Mouse (Mus musculus): ENCODE measurements at regions not wholly inside any gene's neighbourhood (a gene's known extent, or its start where the extent isn't known, plus 50 kb on each side); places are given as distances from the start of the nearest gene placed in this dataset.

DNA sequence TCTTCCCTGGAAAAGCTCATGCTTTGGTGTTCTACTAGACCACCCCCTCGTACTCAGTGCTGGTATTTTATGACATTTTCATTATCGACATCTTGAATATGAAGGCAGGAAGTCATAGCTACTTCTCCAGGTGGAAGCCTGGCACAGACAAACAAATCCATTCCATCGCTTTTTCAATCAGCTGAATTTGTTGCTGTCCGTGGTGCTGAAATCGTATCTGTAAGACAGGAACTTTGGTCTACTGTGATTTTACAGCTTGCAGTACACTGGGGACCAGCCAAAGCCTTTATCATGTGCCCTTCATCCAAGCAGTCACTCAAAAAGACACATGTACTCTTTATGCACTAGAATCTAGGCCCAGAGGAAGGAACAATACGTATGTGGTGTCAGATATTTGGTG is 143.3 kb downstream of the Nmur2 start:
- Histone ChIP-seq H3K9ac (ENCODE audit: low read depth, low read length) (no peak overlapping the region), H3K4me1 (ENCODE audit: control insufficient read depth, insufficient read depth, low read length) (no peaks in the 10 kb centered on the region), H3K79me2 (replicated peaks; ENCODE audit: control insufficient read depth, insufficient read depth, low read length) (no peaks in the 10 kb centered on the region), H3K27ac (no peak overlapping the region), H3K4me3 (no peak overlapping the region), H3K36me3 (ENCODE audit: control insufficient read depth, insufficient read depth, low read length) (no peaks in the 10 kb centered on the region), H3K27me3 (ENCODE audit: control insufficient read depth, insufficient read depth, low read length) (no peaks in the 10 kb centered on the region)
- no peak for DNase-seq
- WGBS: 14% methylated on average over 6 of the region's 6 CpGs
- intact Hi-C loops (cut with DNase I): no loop called here
- no peak for TF ChIP-seq CTCF (IDR thresholded peaks at IDR 0.05)
- TF ChIP-seq EP300 (IDR thresholded peaks at IDR 0.05; ENCODE audit: insufficient read depth, low read depth, low read length): no peak
- TF ChIP-seq POLR2A (IDR thresholded peaks at IDR 0.05; ENCODE audit: insufficient read depth, low read depth, low read length): no peak

DNA sequence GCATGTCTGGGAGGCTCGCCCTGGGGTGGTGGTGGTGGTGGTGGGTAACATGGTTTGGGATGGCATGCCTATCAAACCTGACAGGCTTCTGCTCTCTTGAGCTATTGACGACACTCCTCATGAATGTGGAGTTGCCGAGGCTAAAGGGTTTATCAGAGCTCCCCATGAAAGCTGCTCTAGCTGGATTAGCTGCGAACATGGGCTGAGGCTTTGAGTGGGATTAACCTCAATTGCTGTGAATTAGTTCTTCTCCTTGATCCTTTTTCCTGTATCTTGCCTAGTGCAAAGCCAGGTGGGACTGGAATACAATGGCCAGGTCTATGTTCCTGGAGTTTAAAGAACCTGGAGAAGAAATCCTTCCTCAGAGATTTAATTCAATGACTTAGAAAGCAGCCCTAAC is 150.6 kb downstream of the Nmur2 start:
- Histone ChIP-seq H3K4me3 (no peak overlapping the region), H3K79me2 (replicated peaks; ENCODE audit: control insufficient read depth, insufficient read depth, low read length) (no peaks in the 10 kb centered on the region), H3K27me3 (ENCODE audit: control insufficient read depth, insufficient read depth, low read length) (no peaks in the 10 kb centered on the region), H3K4me1 (ENCODE audit: control insufficient read depth, insufficient read depth, low read length) (no peaks in the 10 kb centered on the region), H3K36me3 (ENCODE audit: control insufficient read depth, insufficient read depth, low read length) (no peaks in the 10 kb centered on the region), H3K9ac (ENCODE audit: low read depth, low read length) (no peak overlapping the region), H3K27ac (no peak overlapping the region)
- DNase-seq: no peak
- TF ChIP-seq POLR2A (IDR thresholded peaks at IDR 0.05; ENCODE audit: insufficient read depth, low read depth, low read length): no peak
- TF ChIP-seq EP300 (IDR thresholded peaks at IDR 0.05; ENCODE audit: insufficient read depth, low read depth, low read length): no peak
- TF ChIP-seq CTCF (IDR thresholded peaks at IDR 0.05): no peak
- 61% methylated on average over 4 of the region's 4 CpGs for WGBS
- intact Hi-C loops (cut with DNase I): no loop called here

DNA sequence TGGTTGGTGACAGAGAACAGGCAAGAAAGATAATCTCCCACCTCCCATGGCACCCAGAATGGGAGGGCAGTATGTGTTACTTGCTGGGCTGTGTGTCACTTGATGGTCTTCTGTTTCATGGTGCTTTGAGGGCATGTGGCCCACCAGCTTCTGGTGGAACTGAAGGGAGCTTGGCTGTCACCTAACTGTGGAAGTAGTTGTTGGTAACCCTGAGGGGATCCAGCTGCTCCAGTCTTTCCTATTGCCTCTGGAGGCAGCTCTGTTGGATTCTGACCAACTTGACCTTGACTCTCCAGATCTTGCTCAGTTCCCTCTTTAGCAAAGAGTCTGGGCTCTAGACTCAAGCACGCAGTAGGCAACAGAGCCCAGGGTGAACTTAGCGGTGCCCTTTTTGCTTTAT is 162.2 kb downstream of the Nmur2 start:
- Histone ChIP-seq H3K27me3 (ENCODE audit: control insufficient read depth, insufficient read depth, low read length) (no peaks in the 10 kb centered on the region), H3K4me1 (ENCODE audit: control insufficient read depth, insufficient read depth, low read length) (no peaks in the 10 kb centered on the region), H3K9ac (ENCODE audit: low read depth, low read length) (no peak overlapping the region), H3K36me3 (ENCODE audit: control insufficient read depth, insufficient read depth, low read length) (no peaks in the 10 kb centered on the region), H3K4me3 (no peak overlapping the region), H3K79me2 (replicated peaks; ENCODE audit: control insufficient read depth, insufficient read depth, low read length) (no peaks in the 10 kb centered on the region), H3K27ac (no peak overlapping the region)
- no peak for DNase-seq
- intact Hi-C loops (cut with DNase I): no loop called here
- WGBS: 85% methylated on average over 2 of the region's 2 CpGs
- TF ChIP-seq POLR2A (IDR thresholded peaks at IDR 0.05; ENCODE audit: insufficient read depth, low read depth, low read length) (no peak), EP300 (IDR thresholded peaks at IDR 0.05; ENCODE audit: insufficient read depth, low read depth, low read length) (no peak), CTCF (IDR thresholded peaks at IDR 0.05) (no peak)

DNA sequence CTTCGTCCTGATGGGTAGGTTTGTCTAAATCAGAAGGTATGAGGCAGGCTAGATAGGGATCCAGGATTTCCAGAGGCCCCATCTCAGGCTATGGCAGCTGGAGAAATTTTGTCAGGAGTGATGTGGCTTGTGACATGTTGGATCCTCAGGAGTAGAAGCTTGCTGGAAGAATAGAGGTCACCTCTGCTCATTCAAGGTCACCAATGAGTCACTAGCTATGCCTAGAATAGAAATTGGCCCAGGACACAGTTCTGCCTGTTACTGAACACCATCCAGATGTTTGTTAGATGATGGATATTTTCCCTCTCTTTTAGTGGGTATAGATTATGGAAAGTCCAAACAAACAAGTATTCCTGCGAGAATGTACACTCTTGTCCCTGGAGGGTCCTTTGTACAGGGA is 173.7 kb downstream of the Nmur2 start:
- no peak for DNase-seq
- Histone ChIP-seq H3K4me3 (no peak overlapping the region), H3K4me1 (ENCODE audit: control insufficient read depth, insufficient read depth, low read length) (no peaks in the 10 kb centered on the region), H3K27me3 (ENCODE audit: control insufficient read depth, insufficient read depth, low read length) (no peaks in the 10 kb centered on the region), H3K36me3 (ENCODE audit: control insufficient read depth, insufficient read depth, low read length) (no peaks in the 10 kb centered on the region), H3K79me2 (replicated peaks; ENCODE audit: control insufficient read depth, insufficient read depth, low read length) (no peaks in the 10 kb centered on the region), H3K9ac (ENCODE audit: low read depth, low read length) (no peak overlapping the region), H3K27ac (no peak overlapping the region)
- 51% methylated on average over 2 of the region's 2 CpGs for WGBS
- no peak for TF ChIP-seq POLR2A (IDR thresholded peaks at IDR 0.05; ENCODE audit: insufficient read depth, low read depth, low read length)
- no peak for TF ChIP-seq CTCF (IDR thresholded peaks at IDR 0.05)
- TF ChIP-seq EP300 (IDR thresholded peaks at IDR 0.05; ENCODE audit: insufficient read depth, low read depth, low read length): no peak
- intact Hi-C loops (cut with DNase I): no loop called here

DNA sequence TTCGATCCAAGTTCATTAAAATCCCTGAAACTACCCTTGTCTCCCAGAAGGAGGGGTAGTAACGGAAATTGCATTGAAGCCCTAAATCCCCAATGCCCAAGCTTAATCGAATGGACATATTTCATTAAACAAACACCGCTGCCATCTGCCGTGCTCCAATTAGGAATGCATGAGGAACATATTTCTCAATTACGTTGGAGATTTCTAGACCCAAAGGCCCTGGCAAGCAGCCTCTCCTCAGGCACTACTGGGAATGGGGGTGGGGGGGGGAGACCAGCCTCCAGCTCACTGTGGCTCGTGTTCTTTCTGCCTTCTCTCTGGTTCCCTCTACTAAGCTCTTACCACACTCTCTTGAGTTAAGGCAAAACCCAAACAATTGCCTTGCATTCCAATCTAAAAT is 181.6 kb downstream of the Nmur2 start:
- Histone ChIP-seq H3K36me3 (ENCODE audit: control insufficient read depth, insufficient read depth, low read length) (no peaks in the 10 kb centered on the region), H3K4me1 (ENCODE audit: control insufficient read depth, insufficient read depth, low read length) (no peaks in the 10 kb centered on the region), H3K9ac (ENCODE audit: low read depth, low read length) (no peak overlapping the region), H3K79me2 (replicated peaks; ENCODE audit: control insufficient read depth, insufficient read depth, low read length) (no peaks in the 10 kb centered on the region), H3K4me3 (no peak overlapping the region), H3K27ac (no peak overlapping the region), H3K27me3 (ENCODE audit: control insufficient read depth, insufficient read depth, low read length) (no peaks in the 10 kb centered on the region)
- 76% methylated on average over 7 of the region's 7 CpGs for WGBS
- intact Hi-C loops (cut with DNase I): no loop called here
- TF ChIP-seq EP300 (IDR thresholded peaks at IDR 0.05; ENCODE audit: insufficient read depth, low read depth, low read length) (no peak), POLR2A (IDR thresholded peaks at IDR 0.05; ENCODE audit: insufficient read depth, low read depth, low read length) (no peak), CTCF (IDR thresholded peaks at IDR 0.05) (no peak)
- DNase-seq: no peak

DNA sequence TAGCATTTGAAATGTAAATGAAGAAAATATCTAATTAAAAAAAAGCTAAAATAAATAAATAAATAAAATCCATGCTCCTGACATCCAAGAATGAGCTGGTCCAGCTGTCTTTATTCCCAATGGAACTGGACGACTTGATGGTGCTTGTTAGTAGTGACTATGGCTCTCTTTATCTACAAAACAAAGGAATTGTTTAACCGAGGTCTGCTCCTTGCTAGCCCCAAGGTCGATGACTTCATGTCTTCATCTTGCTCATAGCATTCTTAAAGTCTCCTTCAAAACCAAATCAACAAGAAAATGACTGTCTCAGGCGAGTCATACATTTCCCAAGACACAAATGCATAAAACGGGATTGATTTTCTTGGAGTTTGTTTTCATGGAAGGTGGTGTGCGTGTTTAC is 212.5 kb upstream of the Glra1 start:
- no peaks in the 10 kb centered on the region for H3K79me2 ChIP-seq (replicated peaks; ENCODE audit: control insufficient read depth, insufficient read depth, low read length)
- no peak overlapping the region for H3K4me3 ChIP-seq
- no peak overlapping the region for H3K9ac ChIP-seq (ENCODE audit: low read depth, low read length)
- DNase-seq: no peak
- H3K27ac ChIP-seq: no peak overlapping the region
- no peaks in the 10 kb centered on the region for H3K27me3 ChIP-seq (ENCODE audit: control insufficient read depth, insufficient read depth, low read length)
- TF ChIP-seq POLR2A (IDR thresholded peaks at IDR 0.05; ENCODE audit: insufficient read depth, low read depth, low read length) (no peak), CTCF (IDR thresholded peaks at IDR 0.05) (no peak), EP300 (IDR thresholded peaks at IDR 0.05; ENCODE audit: insufficient read depth, low read depth, low read length) (no peak)
- no peaks in the 10 kb centered on the region for H3K4me1 ChIP-seq (ENCODE audit: control insufficient read depth, insufficient read depth, low read length)
- 65% methylated on average over 6 of the region's 6 CpGs for WGBS
- H3K36me3 ChIP-seq (ENCODE audit: control insufficient read depth, insufficient read depth, low read length): no peaks in the 10 kb centered on the region
- intact Hi-C loops (cut with DNase I): no loop called here
